Mouse (Mus musculus): ENCODE data around the gene Rad51b.

The Rad51b gene

DNA sequence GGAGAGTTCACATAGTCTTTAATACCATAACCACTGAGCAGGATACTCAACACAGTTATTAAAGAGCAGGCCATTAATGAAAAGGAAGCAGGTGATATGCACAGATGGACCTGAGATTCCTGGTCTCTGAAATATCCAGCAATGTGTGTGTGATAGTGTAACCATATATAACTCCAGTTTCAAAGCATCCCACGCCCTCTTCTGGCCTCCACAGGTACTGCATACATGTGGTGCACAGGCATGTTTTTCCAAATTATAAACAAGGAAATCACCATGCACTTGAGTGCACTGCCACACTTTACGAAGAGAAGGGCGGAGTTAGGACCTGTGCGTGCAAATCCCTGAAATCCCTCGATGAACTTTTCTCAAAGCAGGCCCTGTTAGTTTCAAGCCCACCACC is 484.7 kb downstream of the Rad51b start:
- DNase-seq: no peak

DNA sequence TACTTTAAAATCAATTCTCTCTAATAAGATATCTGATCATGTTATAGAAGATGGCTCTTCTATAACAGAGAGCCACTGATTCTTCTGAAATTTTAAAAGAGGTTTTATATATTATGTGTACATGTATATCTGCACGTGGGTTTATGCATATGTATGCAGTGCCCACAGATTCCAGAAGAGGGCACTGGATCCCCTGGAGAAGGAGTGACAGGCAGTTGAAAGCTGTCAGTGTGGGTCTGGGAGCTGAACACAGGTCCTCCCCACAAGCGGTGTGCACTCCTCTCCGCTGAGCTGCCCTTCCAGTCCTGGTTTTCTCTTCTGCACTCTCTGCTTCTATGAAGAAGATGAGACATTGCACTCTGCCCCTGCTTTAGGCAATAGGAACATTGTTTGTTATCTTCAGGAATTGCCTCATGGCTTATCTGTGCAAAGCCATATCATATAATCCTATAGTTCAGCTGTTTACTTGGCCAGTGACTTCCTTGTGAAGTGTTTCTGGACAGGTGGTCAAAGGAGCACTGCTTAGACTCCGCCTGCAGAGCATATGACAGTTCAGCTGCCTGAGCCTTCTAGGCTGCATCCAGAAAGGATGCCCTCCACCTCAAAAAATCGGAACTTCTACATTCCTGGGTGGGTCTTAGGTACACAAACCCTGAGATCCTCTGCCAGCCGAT is 485.5 kb downstream of the Rad51b start:
- no peak for DNase-seq

DNA sequence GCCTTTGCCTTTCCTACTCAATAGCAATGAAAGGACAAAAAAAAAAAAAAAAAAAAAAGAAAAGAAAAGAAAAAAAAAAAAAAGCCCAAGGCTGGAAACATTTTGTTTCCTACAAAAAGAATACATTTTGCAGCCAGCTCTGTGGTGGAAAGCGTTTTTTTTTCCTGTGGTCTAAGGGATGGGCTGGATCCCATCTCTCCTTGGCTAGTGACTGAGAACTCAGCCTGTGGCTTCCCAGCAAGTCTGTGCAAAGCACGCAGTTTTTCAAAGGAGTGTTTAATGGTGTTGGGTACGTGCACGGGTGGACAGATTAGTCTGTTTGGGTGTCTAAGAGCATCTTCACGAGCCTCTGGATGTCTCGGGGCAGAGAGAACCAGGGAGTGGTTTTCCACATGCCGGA is 487.1 kb downstream of the Rad51b start:
- DNase-seq: no peak

DNA sequence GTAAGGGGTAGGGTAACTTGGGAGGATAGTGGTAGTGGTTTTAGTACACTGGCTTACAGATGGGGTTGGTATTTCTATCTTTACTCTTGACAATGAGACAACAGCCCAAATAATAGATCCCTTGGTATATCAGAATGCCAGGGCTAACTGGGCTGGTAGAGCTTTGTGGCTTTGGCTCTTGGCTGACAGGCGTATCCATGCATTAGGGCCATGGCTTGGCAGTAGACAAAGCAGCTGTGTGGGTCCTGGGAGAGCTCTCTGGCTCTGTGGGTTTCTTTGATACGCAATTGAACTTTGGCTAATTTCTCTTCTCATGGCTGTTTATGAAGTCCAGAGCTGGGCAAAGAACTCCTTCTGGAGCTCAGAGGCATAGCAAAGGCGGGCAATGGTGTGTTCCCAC is 488.6 kb downstream of the Rad51b start:
- DNase-seq: no peak

DNA sequence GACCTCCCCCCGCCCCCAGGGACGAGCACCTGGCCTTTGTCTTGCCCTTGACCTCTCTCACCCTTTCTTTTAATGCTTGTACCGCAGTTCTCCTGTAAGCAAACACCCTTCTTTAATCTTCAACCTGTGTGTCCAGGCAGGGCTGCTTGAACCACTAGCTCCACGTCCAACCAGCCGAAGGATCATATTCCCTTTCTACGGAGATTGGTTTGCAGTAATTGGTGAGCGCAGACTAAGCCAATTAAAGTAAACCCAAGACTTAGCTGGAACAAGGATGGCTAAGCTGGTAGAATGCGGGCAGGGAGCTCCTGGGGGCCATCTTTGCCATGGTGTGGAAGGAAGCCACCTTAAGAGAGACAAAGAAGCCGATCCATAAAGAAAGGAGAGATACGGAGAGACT is 490.5 kb downstream of the Rad51b start:
- DNase-seq: no peak

DNA sequence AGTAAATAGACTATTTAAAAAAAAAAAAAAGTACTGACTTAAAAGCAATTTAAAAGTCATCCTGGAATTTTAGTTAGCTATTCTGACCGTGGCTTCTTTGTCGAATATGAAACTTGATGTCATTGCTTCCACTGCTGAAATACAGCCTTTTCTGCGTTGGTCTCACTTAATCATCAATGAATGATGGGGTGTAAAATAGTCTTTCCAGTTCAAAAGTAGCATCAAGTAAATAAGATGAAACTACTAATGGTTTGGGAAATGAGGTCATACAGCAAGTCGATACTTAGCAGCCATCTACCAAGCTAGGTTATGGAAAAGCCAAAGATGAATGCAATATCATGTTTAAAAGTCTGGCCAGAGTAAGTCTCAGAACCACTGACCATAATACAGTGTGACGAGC is 491.3 kb downstream of the Rad51b start:
- no peak for DNase-seq

DNA sequence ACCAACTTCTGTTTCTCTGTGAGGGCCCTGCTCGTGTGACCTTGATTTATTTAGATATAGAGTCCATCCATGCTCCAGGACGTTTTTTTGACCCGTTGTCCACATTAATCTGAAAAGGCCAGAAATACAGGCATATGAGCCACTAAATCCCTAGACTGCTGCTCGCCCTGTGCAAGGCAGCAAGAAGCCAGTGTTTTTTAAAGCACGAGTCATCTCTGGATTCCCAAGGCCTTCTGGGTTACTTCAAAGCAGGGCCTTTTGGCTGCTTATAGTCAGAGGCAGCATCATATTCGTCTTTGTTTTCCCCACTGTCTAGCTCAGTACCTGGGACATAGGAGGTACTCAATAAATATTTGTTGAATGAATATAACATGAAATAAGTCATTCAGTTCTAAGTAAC is 492.4 kb downstream of the Rad51b start:
- no peak for DNase-seq

DNA sequence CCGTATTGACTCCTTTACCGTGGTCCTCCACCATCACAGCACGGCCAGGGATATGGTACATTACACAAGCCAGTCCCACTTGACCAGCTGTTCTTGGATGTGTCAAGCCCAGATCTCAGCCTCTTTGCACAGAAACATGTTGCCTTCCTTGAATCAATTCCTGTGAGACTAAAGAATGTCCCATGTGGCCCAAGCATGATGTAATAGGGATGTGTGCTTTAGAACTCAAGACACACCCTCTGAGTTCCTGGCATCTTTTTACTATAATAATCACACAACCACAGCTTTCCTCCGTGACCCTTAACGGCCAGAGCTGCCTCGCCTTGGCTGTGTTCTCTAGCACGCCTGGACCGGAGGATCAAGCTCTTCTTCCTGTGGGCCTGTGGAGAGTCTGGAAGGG is 496.3 kb downstream of the Rad51b start:
- DNase-seq: no peak

DNA sequence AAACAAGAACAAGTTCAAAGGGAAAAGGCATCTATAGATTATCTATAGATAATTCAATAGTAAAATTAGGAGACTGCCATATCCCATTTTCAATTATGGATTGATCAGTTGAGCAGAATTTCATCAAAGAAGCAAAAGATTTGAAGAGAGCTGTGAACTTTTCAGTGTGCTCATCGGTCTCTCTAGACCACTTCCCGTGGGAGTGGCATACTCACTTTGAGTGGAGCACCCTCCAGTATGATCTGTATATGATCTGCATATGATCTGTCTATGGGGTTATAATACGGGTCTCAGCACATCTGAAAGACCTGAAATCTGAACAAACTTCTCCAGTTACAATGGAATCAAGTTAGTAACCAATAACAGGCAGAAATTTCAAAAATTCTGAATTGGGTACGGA is 497.7 kb downstream of the Rad51b start:
- DNase-seq: no peak

DNA sequence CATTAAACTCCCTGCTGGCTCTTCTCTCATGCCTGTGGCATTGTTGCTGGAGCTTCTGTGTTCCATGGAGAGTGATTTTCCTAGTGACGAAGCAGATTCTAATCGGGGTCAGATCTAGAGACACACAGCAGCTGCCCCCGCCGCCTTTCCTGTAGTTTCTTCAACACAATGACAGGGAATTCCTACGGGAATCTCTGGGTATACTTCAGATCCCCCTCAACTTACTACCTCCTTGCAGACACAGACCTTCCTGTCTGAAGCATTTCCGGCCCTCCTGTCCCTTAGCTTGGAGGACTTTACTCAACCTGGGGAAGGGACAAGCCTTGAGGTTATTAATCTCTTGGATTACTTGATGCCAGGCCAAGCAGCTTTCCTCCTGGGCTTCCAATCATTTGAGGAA is 499.2 kb downstream of the Rad51b start:
- DNase-seq: no peak

DNA sequence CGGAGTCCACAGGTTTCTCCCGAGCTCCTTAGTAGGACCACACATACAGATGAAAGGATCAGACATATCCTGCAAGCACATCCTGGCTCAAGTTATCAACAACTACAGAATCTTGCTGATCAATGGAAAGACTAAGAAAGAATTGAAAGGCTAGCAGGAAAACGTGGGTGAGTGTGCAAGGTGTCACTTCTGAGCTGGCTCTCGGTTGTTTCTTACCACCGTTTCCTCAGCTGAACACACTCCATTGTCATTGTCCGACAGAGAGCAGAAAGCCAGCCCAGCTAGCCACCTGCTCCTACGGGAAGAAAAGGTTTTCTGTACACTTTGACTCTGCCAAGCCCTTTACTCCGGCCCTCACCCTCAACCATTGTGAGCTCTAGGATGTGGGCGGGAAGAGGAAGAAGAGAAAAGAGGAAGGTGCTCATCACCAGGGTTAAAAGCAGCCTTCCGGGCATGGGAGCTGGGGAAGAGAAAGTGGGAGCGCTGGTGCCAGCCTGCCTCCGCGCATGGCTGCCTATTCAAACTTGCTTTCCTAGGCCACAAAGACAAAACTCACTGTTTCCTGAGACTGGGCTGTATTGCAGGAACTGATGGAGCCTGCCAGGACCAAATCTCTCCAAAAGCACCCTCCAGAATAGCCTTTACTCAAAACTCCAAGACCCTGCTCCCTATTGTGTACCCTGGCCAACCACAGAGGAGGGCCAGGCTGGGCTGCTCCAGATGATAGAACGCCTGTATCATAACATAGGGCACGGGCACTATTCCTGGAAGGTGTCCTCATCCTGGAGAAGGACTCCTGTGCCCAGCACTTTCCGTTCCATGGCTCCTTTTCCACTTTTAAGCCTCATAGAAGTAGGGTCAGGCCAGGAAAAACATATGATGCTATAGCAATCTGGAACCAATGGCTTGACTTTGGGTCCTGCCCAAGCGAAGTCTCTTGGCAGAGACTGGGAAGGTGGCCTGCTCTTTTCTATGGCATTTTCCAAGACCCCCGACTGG is 500.0 kb downstream of the Rad51b start:
- DNase-seq: no peak

DNA sequence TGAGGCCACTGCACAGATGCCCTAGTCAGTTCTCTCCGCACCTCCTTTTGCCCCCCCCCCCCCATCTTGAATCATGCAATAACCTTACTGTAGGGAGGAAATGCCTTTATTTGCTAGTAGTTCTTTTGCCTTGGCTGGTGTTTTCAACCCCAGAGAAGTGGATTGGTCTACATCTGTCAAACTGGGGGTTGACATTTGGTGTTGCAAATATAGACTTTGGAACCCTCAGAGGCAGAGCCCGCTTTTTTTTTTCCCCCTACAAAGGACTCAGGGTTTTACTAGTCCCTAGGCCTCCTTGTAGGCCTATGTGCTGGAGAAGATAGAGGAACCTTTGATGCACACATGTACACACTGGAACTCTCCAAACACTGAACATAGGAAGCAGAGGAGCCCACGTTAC is 501.4 kb downstream of the Rad51b start:
- no peak for DNase-seq

DNA sequence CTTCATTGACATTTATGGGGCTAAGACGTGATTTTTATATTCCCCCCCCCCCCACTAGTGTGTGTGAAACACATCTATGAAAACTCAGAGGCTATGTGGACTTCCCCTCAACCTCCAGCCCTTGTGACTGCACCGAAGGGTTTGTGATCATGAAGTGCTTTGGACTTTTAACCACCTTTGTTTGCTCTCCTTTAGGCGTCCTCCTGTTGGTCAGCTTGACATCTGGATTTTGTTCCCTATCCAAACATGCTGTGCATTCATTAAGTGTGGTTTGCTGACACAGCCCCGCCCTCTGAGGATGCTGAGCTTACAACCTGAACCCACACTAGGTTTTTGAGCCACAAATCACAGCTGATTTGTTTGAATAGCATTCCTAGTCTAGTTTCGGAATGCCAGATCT is 502.3 kb downstream of the Rad51b start:
- DNase-seq: no peak

DNA sequence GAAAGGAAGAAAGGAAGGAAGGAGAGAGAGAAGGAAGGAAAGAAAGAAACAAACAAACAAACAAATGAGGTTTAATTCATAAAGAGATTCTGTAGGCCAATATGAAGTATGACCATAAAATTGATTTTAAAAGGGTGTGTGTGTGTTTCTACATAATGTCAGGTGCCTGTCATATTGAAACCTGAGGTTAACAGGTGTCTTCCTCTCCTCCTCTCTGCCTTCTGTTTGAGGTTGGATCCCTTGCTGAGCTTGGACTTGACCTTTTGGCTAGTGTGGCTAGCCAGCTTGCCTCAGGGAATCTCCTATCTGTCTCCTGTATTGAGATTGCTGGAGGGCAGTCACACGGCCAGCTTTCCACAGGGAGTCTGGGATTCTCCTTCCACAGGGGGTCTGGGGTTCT is 506.6 kb downstream of the Rad51b start:
- DNase-seq: no peak

DNA sequence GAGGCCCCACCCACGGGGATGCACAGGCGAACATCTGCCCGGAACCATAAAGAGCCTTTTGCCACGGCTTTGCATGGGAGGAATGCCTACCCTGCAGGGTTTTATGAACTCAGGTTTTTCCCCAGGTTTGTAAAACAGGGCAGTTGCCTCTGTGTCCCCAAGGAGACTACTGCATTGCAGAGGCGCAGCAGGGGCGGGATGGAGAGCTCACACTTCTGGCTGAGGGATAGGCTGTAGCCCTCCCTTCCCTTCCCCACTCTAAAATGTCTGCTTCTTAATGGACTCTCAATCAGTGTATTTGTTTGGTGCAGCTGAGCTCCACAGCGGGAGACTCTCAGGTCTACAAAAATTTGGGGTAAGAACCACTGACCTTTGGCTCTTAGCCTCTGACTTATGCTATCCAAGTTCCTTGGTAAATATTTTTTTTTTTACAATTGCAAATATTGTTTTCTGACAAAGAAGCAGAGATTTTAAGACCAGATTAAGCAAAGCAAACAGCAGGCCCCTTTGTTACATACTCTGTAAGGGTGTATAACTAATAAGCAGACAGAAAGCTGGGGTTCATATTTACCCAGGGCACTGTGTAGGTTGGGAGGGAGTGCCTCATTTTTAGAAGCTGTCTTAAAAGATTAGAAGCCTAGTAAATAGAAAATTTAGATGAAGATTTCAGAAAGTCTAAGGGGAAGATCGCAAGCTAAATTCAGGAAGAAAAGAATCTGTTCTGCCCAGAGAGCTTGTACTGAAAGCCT is 507.9 kb downstream of the Rad51b start:
- DNase-seq: no peak

DNA sequence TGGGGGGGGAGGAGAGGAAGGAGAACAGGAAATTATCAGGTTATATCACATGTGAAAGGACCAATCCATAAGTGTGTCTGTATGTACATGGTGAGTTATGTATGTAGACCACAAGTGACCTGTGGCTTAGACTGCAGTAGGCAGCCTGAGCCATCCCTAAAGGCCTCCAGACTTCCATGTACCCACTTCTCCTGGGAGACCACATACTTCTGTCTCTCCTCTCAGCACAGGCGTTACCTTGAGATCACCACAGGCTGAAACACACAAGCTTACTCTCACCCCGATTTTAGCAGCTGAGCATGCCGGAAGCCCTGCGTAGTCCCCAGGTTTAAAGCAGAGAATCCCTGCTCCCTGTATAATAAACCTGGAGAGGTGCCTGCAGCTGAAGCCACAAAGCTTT is 509.9 kb downstream of the Rad51b start:
- DNase-seq: no peak

DNA sequence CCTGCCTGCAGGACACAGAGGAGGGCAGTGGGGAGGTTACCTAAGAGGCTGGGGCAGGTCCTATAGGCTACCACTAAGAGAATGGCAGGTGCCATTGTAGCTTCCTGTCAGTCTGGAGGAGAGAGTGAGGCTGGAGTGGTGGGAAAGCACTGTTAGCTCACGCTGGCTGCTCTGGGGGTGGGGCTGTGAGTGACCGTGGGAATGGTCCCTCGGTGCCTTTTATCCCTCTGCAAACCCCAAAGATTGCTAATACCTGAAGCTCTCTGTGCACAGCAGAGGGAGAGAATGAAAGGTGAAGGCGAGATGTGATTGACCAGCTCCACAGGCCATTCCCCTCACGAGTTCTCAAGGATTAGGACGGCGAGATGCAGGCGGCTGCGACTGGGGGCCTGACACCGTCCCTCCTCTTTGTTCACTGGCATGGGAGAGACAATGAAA is 510.3 kb downstream of the Rad51b start:
- DNase-seq: no peak

DNA sequence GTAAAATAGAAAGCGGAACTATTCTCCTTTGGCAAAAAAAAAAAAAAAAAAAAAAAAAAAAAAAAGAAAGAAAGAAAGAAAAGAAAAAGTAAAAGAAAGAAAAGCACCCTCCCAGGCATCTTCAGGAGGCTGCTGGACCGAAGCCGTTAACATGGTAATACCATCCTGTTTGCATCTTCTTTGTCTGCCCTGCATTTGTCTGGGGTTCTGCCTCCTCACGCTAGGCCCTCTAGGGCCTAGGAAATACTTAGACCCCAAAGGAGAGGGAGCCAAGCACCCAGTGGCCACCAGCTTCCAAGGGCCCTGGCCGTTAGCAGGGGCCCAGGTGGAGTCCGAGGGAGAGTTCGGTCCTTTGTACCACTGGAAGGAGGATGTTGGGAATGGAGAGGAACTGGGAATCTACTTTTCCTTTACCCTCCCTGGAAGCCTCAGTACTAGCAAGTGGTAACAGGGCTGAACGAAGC is 510.9 kb downstream of the Rad51b start:
- DNase-seq: no peak

DNA sequence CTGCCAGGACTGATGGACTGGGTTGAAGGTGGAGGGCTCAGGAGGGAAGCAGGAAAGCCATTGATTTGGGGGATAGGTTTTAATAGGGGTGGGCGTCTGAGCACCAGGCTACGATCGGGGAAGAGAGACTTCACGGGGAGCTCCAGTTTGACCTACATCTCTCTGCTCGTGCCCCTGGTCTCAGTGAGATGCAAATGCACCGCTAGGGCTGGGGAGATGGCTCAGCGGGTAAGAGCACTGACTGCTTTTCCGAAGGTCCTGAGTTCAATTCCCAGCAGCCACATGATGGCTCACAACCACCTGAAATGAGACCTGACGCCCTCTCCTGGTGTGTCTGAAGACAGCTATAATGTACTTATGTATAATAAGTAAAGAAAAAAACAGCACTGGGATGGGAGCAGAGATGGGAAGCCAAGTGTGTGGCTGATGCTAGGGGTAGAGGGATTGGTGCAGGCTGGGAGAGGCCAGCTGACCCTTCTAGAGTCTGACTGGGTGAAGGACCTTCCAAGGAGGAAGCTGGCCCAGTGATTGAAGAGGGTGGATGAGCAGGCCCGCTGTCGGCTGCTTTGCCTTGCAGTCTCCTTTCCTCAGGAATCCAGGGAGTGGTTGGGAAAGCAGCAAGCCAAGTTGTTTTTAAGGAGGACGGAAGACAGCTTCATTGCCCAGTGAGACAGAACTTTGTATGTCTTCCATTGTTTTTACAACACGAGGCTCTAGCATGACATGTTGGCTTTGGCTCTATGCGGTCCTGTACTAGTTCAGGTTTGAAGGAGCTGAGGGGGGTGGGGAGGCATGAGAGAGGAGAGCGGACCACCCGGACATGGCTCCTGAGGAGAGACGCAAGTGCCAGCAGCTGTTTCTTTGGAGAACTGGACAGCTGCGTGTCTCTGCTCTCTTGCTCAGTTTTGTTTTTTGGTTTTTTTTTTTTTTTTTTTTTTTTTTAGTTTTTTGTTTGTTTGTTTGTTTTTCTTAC is 511.6 kb downstream of the Rad51b start:
- no peak for DNase-seq

DNA sequence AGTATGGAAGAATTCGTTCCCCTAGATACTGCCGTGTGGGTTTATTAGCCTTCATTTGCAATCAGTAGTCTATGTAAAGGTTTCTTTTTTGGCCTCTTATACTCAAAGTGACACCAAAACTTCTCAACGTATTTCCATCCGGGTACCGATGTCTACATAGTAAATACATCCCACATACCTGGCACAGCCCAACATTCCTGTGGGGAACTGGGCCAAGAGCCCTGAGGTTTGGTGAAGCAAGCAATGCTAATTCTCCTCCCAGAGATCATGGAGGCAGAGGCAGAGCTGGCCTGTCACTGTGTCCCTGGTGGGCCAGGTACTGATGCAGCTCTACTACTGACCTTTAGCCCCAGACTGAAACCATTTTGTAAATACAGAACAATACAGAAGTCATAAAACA is 512.4 kb downstream of the Rad51b start:
- no peak for DNase-seq

DNA sequence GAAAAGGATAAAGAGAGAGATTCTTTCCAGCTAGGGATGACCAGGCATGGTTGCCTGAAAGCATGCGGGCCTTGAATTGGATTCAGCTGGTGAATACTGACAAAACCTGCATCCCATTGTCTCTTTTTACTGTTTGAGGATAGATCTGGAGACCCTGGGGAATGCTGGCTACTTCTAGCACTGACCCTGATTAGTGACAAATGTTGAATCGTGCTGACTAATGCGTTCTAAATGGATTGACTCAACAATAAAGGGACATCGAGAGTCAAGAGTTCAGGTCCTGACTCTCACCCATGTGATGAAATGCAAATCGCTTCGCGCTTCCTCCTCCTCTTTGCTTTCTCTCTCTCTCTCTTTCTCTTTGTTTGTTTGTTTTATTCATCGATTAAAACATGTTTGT is 515.3 kb downstream of the Rad51b start:
- no peak for DNase-seq
